Mouse (Mus musculus) thymus, adult 2 months (tissue): ENCODE data around the gene Pafah2. TPM values are rescaled to one million over a fixed set of nuclear protein-coding genes. Genes with fewer than 3 reads are reported as not detected.
A peak's percentile ranks its signal among the peaks of the same experiment; 100 is the strongest.

Experiments
- DNase-seq: peaks from one replicate; pipeline ENCODE4 v3.0.0; 2021
- H3K27ac ChIP-seq: fragments of 200-500 bp; 2 replicates; pipeline ENCODE4 v1.5.1; 2012; ENCODE audit warnings: low read length, control low read depth; ENCODE audit not compliant: control insufficient read depth, insufficient read depth
- H3K27me3 ChIP-seq: fragments of 200-500 bp; 2 replicates; pipeline ENCODE4 v1.6.1; 2012; ENCODE audit warnings: mild to moderate bottlenecking, low read length, moderate library complexity, mixed read lengths; ENCODE audit not compliant: control insufficient read depth, insufficient read depth
- H3K36me3 ChIP-seq: fragments of 200-500 bp; 2 replicates; pipeline ENCODE4 v1.6.1; 2012; ENCODE audit warnings: mild to moderate bottlenecking, low read length, moderate library complexity; ENCODE audit not compliant: control insufficient read depth, insufficient read depth
- H3K4me1 ChIP-seq: fragments of 200-500 bp; replicated peaks from 2 replicates; pipeline ENCODE4 v1.6.1; 2012; ENCODE audit warnings: low read length; ENCODE audit not compliant: control insufficient read depth, insufficient read depth
- H3K4me3 ChIP-seq: fragments of 200-500 bp; 2 replicates; pipeline ENCODE4 v1.5.1; 2012; ENCODE audit warnings: mild to moderate bottlenecking, low read length, control low read depth, moderate library complexity; ENCODE audit not compliant: control insufficient read depth, insufficient read depth
- CTCF ChIP-seq: fragments of 200-500 bp; IDR thresholded peaks from 2 replicates; pipeline ENCODE4 v1.5.1; 2012; ENCODE audit warnings: mild to moderate bottlenecking, control low read depth, low read length, moderate library complexity, borderline replicate concordance; ENCODE audit not compliant: control insufficient read depth, poor library complexity, insufficient read depth; ENCODE audit errors: extremely low read depth
- POLR2A ChIP-seq: fragments of 200-500 bp; IDR thresholded peaks from 2 replicates; pipeline ENCODE4 v1.6.1; 2012; ENCODE audit warnings: mild to moderate bottlenecking, low read length, control low read depth, moderate library complexity; ENCODE audit not compliant: control insufficient read depth, poor library complexity, insufficient read depth; ENCODE audit errors: extremely low read depth
- WGBS: fragments of 180-500 bp; shearing (Covaris S2); methylation state at CpG from one replicate; pipeline ENCODE4 v1.1.7; 2018; 5-methylcytosine and 5-hydroxymethylcytosine counted together
- polyA plus RNA-seq: library from polyadenylated mRNA; depleted of rRNA; stranded (reverse); fragments of >200 nt; gene quantifications from 2 replicates; pipeline ENCODE4 v1.2.3, GENCODE M21; 2012; rRNA removed

Gene Pafah2
- 12.2 and 12.3 TPM in 2 replicates for polyA plus RNA-seq

- H3K27ac ChIP-seq: no peak within 1 kb of the TSS
- peaks cover 19% of the 10 kb centered on the region for H3K4me1 ChIP-seq
- no peaks in the 10 kb centered on the region for H3K36me3 ChIP-seq
- TF ChIP-seq POLR2A (no peak), CTCF (peak; percentile 91)
- H3K4me3 ChIP-seq: peak within 1 kb of the TSS; percentile 41
- 2% methylated on average over 31 of the region's 31 CpGs for WGBS
- DNase-seq: peak; percentile 92
- no peaks in the 10 kb centered on the region for H3K27me3 ChIP-seq
Observed at GRCm38 (mm10) chr4:134395977-134396825, at the start of gene Pafah2. TSS of gene Pafah2 (plus strand) at chr4:134396320.

- TF ChIP-seq POLR2A (no peak), CTCF (no peak)
- no peak for DNase-seq
- Histone ChIP-seq H3K4me3 (no peak overlapping the region), H3K27me3 (peaks cover 3% of the 10 kb centered on the region; the same call in 1 of the 2 replicates), H3K27ac (no peak overlapping the region), H3K4me1 (peaks cover 4% of the 10 kb centered on the region), H3K36me3 (no peaks in the 10 kb centered on the region)
- WGBS: 91% methylated on average over 11 of the region's 11 CpGs
Observed at GRCm38 (mm10) chr4:134348078-134348477, 48.0 kb upstream of the Pafah2 start.

GRCm38 (mm10) chr4:134348545-134348944 lies 47.6 kb upstream of the Pafah2 start:
- TF ChIP-seq POLR2A: no peak
- TF ChIP-seq CTCF: no peak
- Histone ChIP-seq H3K4me3 (no peak overlapping the region), H3K36me3 (no peaks in the 10 kb centered on the region), H3K27me3 (no peaks in the 10 kb centered on the region; the same call in 1 of the 2 replicates), H3K4me1 (no peaks in the 10 kb centered on the region), H3K27ac (no peak overlapping the region)
- no peak for DNase-seq
- WGBS: 88% methylated on average over 5 of the region's 5 CpGs

GRCm38 (mm10) chr4:134349829-134350228 lies 46.3 kb upstream of the Pafah2 start:
- Histone ChIP-seq H3K4me1 (no peaks in the 10 kb centered on the region), H3K27ac (no peak overlapping the region), H3K27me3 (no peaks in the 10 kb centered on the region), H3K4me3 (no peak overlapping the region), H3K36me3 (no peaks in the 10 kb centered on the region)
- no peak for DNase-seq
- WGBS: 95% methylated on average over 7 of the region's 7 CpGs
- no peak for TF ChIP-seq POLR2A
- TF ChIP-seq CTCF: no peak

- H3K27ac ChIP-seq: no peak overlapping the region
- 94% methylated on average over 6 of the region's 6 CpGs for WGBS
- TF ChIP-seq POLR2A (no peak), CTCF (no peak)
- no peak overlapping the region for H3K4me3 ChIP-seq
- DNase-seq: no peak
- H3K27me3 ChIP-seq: no peaks in the 10 kb centered on the region
- peaks cover 2% of the 10 kb centered on the region for H3K4me1 ChIP-seq
- no peaks in the 10 kb centered on the region for H3K36me3 ChIP-seq
Observed at GRCm38 (mm10) chr4:134350641-134351040, 45.5 kb upstream of the Pafah2 start.

- peaks cover 12% of the 10 kb centered on the region for H3K4me1 ChIP-seq
- no peak overlapping the region for H3K4me3 ChIP-seq
- H3K27ac ChIP-seq: no peak overlapping the region
- no peaks in the 10 kb centered on the region for H3K27me3 ChIP-seq
- no peaks in the 10 kb centered on the region for H3K36me3 ChIP-seq
- 74% methylated on average over 18 of the region's 18 CpGs for WGBS
- TF ChIP-seq POLR2A (no peak), CTCF (no peak)
- no peak for DNase-seq
Observed at GRCm38 (mm10) chr4:134351329-134352260, 44.5 kb upstream of the Pafah2 start.
